Mouse (Mus musculus) gastrocnemius, postnatal 14 days (tissue): ENCODE data around the gene Dppa3. TPM values are rescaled to one million over a fixed set of nuclear protein-coding genes. Genes with fewer than 3 reads are reported as not detected.

Experiments
- DNase-seq: peaks from one replicate; pipeline ENCODE4 v3.0.0; 2021; ENCODE audit warnings: mixed read lengths
- intact Hi-C: fragments of 180-260 bp; cut with DNase I; formaldehyde crosslinking; loops from one replicate; pipeline ENCODE4 v1.15.1; 2025; ENCODE audit warnings: low total_unique reads
- long read RNA-seq, 2 experiments: library from polyadenylated mRNA; stranded (forward); transcript quantifications; one replicate each; pipeline ENCODE4 v2.0.0; 2021
- total RNA-seq, 2 experiments: library from RNA; stranded (reverse); gene quantifications; 2 replicates each; pipeline ENCODE4 v1.2.3; 2021

Dppa3 gene
- total RNA-seq = not detected
- long read RNA-seq, experiment 1 = 0 reads
- long read RNA-seq, experiment 2 = 0 reads

DNA sequence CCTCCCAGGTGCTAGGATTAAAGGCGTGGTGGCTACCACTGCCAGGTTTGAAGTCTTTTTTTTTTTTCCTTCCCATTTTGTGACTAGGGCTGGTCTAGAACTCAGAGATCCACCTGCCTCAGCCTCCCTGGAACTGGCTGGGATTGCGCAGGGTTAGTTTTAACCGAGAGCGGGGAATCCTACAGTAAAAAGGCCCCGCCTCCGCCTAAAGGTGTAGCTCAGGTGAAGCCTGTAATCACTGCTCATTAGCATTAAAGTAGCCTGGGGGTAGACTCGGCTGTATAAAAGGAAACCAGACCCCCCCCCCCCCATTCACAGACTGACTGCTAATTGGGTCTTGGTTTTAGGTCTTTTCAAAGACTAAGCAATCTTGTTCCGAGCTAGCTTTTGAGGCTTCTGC lies at the start of gene Dppa3:
Gene Dppa3, plus strand, starts transcription at position 301 of the 400 bp plus-strand sequence.
- DNase-seq = no peak
- intact Hi-C loops = no loop called here

DNA sequence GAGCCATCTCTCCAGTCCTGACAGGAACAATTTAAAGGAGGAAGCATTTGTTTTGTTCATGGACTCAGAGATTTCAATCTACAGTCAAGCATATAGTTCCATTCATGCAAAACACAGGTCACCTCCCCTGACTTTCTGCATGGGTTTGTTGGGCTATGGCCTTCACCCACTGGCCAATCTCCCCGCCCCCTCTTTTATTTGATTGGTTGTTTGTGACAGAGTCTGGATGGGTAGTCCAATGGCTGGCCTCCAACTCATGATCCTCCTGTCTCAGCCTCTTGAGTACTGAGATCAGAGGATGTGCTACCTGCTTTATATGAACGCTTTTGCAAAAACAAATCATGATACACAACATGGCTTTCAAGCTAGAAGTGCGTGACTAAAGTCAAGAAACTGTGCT lies 49.2 kb upstream of the Dppa3 start:
- no peak for DNase-seq
- intact Hi-C loops = no loop called here

DNA sequence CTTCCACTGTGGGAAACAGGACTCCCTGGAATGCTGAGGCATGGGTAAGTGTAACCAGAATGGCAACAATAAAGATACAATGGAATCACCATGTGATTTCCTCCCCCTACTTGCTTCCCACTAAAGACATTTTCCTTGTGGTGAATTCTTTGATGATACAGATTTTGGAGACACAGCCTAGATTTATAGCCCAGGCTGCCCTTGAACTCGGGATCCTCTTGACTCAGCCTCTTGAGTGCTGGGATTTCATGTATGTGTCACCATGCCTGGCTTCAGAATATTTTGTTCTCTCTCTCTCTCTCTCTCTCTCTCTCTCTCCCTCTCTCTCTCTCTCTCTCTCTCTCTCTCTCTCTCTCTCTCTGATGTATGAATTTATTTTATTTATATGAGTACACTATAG lies 47.1 kb upstream of the Dppa3 start:
- no peak for DNase-seq
- intact Hi-C loops = no loop called here

DNA sequence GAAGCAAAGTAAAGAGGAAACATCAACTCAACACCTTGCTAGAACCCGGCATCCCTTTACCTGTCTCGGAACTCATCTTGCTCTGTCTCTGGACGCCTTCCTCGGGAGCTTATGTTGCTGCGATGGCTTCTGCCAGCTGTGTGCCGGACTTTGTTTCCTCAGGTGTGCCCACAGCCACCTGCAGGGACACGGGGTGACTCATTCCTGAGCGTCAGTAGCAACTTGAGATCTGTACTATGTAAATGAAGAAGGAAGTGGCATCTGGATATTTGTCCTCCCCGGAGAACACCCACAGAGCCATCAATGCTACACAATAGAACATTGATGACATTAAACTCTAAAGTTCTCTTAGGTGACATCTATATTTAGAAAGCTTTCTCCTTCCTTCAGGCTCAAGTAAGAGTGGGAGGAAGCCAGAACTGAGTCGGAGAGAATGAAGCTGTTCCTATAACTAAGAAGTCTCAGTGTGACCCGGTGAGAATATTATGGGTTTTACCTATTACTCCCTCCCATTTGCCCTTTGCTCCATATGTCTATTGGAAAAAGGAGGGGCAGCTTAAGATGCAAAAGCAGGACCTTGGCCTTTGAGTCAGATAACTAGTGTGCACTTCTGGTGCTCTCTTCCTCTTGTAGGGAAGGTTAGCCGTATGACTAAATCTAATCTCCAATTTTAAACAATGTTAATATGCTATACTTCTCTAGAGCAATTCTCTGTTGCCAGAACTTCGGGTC lies 35.0 kb upstream of the Dppa3 start:
- intact Hi-C loops = no loop called here
- no peak for DNase-seq

DNA sequence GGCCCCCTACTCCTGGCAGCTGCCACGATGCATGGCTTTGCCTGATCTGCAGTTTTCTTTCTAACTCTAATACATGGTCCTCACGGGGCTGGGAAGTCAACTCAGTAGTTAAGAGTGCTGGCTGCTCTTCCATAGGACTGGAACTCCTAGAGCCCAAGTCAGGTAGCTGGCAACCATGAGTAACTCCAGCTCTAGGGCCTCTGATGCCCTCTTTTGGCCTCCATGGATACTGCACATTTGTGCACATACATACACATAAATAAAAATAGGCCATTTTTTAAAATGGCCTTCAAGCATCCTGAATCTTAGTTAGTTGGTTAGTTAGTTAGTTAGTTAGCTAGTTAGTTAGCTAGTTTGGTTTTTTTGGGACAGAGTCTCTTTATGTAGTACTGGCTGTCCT lies 33.3 kb upstream of the Dppa3 start:
- DNase-seq = no peak

DNA sequence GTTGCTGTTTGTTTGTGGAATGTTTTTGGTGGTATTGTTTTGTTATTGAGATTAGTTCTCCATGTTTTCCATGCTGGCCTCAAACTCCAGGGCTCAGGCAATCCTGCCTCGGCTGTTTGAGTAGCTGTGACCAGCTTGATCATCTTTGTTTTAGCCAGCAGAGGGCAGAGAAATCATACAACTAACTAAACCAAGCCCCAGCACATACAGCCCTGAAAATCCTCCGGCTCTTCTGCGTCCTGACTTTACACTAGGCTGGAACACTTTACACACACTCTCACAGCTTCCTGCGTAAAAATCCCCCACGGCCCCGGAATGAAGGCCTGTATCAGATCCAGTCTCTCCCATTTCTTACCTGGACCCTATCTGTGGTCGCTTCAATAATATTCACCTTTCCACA lies 30.6 kb upstream of the Dppa3 start:
- intact Hi-C loops = no loop called here
- DNase-seq = no peak

More for the DNA sequence above, 33.3 kb upstream of the Dppa3 start:
- intact Hi-C loops = no loop called here

DNA sequence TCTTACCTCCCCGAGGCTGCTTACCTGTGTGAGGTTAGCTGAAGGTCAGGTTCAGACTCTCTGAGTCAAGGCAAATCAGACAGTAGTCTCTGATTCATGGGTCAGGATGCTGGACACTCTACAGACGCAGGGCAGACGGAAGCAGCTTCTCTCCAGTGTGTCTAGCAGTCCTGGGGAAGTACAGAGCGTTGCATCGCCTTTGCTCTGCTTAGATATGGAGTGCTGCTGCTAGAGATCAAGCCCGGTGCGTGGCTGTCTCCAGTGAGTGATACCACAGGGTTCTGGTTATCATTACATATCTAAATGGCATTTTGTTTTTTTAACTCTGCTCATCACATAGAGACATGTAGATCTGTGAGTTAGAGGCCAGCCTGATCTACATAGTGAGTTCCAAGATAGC lies 29.6 kb upstream of the Dppa3 start:
- no peak for DNase-seq
- intact Hi-C loops = no loop called here

DNA sequence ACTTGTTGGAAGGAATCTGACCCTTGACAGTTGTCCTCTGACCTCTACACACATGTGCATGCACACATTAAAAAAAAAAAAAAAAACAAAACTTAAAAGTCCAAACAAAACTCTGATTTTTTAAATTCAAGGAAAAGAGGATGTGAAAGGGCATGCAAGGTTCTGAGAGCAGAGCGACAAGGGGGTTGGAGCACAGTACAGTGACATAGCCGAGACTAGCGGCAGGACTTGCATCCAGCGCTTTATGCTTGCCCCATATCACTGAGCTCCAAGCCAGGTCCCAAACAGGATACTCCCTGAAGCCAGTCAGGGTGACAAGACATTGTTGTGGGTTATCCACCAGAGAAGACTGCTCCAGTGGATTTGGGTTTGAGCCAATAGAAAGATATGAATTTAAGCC lies 28.2 kb upstream of the Dppa3 start:
- no peak for DNase-seq
- intact Hi-C loops = no loop called here

DNA sequence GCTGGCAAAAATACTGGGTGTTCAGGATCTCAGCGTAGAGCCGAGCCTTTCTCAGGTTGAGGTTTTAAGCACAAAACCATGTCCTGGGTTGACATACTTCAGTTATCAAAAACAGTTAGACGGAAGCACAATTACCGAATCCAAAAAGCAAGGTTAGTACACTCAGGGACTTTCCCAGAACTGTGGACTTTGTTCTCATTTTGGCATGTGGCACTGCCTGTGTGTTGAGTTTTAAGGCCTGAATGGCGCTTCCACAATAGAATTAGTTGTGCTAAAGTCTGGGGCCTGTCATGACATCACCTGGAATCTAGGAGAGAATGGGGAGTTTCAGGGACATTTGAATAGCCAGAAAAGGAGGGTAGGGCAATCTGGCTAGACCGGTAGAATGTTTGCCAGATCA lies 27.8 kb upstream of the Dppa3 start:
- intact Hi-C loops = no loop called here
- DNase-seq = no peak

DNA sequence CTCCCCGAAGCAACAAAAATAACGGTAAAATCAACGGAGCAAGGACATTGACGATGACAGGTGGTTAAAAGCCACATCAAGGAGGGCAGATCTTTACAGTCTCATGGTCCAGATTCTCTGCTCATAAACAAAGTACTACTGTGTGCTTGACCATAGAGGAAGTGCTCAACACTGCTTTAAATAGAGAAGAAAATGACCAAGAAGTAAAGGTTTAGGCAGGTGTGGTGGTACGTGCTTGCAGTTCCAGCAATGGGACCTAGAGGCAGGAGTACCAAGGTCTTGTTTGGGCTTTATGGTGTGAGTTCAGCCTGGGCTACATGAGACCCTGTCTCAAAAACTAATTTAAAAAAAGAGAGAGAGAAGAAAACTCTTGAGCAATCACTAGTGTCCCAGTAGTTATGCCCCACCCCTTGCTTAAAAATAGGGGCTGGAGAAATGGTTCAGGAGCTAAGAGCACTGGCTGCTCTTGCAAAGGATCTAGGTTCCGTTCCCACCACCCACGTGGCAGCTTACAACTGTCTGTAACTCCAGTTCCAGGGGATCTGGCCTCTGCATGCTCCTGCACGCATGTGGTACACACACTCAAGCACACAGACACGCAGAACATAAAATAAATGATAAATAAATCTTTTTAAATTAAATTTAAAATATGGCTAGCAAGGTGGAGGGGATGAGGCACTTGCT lies 27.0 kb upstream of the Dppa3 start:
- intact Hi-C loops = no loop called here
- DNase-seq = no peak

DNA sequence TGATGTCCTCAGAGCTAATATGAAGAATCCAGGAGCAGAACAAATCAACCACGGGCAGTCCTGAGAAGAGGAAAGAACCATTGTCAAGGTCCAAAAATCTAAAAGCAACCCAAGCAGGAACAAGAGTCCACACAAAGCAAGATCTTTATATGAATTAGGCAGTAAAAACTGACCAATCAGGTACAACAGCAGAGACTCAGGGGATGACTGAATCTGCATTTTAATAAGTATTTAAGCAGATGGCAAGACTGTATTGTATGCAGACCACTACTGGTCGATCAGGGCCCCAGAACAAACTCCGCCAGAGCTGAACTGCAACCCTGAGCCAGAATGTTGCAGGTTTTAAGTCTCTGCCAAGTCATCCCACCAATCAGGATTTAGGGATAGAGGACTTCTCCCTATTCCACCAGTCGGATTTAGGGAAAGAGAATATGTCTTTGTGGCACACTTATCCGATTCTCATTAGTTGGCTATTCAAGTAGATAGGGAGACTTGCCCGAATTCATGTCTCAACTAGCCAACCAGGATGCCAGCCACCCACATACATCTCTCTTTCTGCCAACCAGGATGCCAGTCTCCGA lies 26.1 kb upstream of the Dppa3 start:
- intact Hi-C loops = no loop called here
- DNase-seq = no peak

DNA sequence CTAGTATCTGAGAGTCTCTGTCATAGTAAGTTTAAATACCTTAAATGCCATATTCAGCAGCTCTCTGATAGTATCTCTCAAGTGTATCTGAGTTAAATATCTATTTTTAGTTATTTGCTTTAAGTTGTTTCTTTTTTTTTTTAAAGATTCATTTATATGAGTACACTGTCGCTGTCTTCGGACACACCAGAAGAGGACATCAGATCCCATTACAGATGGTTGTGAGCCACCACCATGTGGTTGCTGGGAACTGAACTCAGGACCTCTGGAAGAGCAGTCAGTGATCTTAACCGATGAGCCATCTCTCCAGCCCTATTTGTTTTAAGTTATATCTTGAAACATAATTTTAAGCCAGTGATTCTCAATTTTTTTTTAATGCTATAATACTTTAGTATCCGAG lies 25.2 kb upstream of the Dppa3 start:
- no peak for DNase-seq
- intact Hi-C loops = no loop called here

DNA sequence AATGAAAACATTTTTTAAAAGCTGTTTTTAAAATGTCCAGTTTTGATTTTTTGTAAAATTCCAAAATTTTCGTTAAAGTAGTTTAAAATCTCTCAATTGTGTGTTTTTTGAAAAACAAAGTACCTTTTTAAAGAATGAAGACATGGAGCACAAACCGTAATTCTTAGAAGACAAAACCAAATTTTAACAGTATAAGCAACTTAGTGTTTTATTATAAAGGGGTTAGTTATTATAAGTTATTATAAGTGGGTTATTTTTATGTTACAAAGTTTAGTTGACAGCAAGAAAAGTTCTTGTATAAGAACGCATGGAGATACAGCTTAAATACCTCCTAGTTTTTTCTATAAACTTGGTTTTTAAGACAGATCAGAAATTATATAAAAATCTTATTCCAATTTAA lies 24.6 kb upstream of the Dppa3 start:
- no peak for DNase-seq
- intact Hi-C loops = no loop called here

DNA sequence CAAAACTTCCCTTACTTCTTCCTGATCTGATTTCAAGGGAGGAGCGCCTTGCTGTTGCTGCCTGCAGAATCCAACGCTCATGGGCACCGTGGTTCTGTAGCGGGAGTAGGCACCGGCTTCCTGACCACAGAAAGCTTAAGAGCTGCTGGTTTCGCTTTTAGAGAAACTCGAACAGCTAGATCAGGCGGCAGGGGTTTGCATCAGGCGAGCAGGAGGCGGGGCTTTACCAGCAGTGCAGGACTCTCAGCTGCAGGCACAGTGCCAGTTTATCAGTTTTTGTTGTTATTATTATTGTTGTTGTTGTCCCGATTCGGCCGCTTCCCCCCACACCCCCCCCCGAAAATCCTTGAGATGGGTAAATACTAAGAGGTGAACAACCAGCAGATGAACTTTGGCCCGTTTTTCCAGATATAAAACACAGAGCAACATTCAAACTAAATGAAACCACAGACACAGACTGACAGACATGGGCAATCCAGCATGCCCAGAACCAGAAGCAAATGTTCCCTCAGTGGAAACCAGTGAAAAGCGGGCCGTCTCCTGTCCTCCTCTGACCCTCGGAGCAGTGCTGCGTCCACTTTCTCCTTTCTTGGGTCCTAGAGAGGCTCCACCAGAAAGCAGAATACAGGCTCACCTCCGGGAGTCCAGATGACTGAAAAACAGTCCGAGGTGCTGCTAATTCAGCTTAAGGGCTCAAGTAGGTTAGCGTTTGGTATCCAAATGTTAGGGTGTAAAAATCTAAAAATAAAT lies 23.8 kb upstream of the Dppa3 start, which contains the start of gene Apobec1:
Gene Apobec1, minus strand, starts transcription at position 203 of the 750 bp plus-strand sequence.
- intact Hi-C loops = no loop called here
- peak; percentile 76 for DNase-seq

DNA sequence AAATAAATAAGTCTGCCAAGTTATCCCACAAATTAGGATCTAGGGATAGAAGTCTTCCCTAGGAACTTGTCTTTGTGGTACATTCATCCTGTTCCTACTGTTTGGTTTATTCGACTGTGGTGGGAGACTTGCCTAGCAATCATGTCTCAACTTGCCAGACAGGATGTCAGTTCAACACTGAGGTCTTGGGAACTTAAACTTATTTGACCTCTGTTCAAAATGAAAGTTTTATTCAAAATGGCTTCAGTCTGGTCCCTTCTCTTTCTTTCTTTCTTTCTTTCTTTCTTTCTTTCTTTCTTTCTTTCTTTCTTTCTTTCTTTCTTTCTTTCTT lies 23.3 kb upstream of the Dppa3 start:
- intact Hi-C loops = no loop called here
- no peak for DNase-seq

DNA sequence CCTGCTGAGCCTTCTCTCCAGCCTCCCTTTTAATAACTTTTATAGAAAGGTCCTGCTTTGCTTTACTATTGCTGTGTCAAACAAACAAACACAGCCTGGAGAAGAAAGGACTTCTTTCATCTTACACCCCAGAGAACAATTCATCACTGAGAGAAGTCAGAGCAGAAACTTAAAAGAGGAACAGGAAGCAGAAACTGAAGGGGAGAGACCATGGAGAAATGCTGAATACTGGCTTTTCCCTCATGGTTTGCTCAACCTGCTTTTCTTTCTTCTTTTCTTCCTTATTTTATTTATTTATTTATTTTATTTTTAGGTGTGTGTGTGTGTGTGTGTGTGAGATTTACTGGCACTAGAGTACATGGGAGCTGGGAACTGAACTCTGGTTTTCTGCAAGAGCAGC lies 21.9 kb upstream of the Dppa3 start:
- no peak for DNase-seq
- intact Hi-C loops = no loop called here

DNA sequence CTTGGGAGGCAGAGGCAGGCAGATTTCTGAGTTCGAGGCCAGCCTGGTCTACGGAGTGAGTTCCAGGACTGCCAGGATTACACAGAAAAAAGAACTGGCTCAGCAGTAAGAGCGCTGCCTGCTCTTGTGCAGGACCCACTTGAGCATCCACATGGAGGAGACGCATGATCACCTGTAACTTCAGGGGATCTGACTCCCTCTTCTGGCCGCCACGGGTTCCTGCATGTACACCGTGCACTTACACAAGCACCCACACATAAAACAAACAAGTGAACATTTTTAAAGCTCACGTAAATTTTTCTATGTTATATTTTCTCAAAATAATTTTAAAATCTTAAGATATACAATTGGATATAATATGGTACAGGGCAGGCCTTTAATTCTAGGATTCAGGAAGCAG lies 20.7 kb upstream of the Dppa3 start:
- DNase-seq = no peak

DNA sequence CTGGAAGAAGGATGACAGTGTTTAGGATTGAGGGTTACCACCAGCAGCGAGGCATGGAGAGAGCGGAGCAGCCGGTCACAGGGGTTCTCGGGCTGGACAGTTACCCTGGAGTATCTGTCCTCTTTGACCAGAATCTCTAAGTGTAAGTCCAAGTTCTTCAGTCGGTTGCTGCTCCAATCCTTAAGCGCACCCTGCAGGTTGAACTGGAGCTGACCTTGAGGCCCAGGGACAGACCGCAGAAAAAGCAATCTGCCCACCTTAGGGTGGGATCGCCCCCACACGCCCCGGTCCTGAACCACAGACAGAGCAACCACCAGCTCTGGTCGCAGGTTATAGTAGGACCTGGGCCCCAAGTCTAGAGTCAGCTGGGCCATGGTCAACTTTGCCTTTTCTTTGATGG lies 19.5 kb upstream of the Dppa3 start:
- DNase-seq = no peak
- intact Hi-C loops = no loop called here

More for the DNA sequence above, 20.7 kb upstream of the Dppa3 start:
- intact Hi-C loops = no loop called here

DNA sequence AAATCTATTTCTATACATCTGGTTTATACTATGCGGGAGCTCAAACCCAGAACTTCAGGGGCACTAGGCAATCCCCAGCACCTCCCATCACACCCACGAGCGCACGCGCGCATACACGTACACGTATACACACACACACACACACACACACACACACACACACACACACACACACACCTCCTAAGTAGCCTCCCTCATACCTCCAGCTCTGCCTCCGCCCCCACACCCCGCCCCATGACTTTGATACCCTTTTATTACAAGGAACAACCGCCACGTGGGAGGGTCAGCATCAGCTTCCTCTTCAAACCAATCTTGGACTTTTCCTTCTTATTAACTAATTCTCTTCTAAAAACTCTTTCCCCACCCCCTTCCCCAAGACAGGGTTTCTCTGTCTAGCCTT lies 18.5 kb upstream of the Dppa3 start:
- no peak for DNase-seq
- intact Hi-C loops = no loop called here
